Mouse (Mus musculus) gastrocnemius, postnatal 25 days (tissue): ENCODE data around the gene Sh3bp5. TPM values are rescaled to one million over a fixed set of nuclear protein-coding genes. Genes with fewer than 3 reads are reported as not detected.

Source experiments
- DNase-seq: peaks from one replicate; pipeline ENCODE4 v3.0.0; 2022
- total RNA-seq, 2 experiments: library from RNA; stranded (reverse); gene quantifications; 1 replicate in 1 of 2; 2 replicates in 1 of 2; pipeline ENCODE4 v1.2.3; 2021

Gene Sh3bp5
- total RNA-seq, 2 experiments from 2014 or later: 33.9 to 46.8 TPM

- peak; percentile 49 for DNase-seq
Measured at GRCm38 (mm10) chr14:31433851-31434360, 2.0 kb downstream of the Sh3bp5 start.

- no peak for DNase-seq
Measured at GRCm38 (mm10) chr14:31433126-31433525, 2.8 kb downstream of the Sh3bp5 start.

DNA sequence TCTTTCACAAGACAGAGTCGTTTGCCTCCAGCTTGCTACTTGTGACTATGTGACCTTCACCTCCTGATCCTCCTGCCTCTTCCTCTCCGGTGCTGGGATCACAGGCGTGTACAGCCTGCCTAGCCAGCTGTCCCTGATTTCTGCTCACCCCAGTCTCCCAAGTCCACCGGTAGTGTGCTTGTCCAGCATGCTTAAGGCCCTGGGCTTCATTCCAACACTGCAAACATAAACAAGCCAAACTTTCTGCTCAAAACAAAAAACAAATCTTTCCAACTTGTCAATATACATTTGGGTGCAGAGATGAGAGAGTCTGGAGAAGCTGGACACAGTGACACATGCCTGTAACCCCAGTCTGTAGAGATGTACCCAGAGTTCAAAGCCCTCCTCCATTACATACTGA, 3.5 kb downstream of the Sh3bp5 start:
- no peak for DNase-seq

GRCm38 (mm10) chr14:31431789-31432330, 4.0 kb downstream of the Sh3bp5 start:
- no peak for DNase-seq

DNA sequence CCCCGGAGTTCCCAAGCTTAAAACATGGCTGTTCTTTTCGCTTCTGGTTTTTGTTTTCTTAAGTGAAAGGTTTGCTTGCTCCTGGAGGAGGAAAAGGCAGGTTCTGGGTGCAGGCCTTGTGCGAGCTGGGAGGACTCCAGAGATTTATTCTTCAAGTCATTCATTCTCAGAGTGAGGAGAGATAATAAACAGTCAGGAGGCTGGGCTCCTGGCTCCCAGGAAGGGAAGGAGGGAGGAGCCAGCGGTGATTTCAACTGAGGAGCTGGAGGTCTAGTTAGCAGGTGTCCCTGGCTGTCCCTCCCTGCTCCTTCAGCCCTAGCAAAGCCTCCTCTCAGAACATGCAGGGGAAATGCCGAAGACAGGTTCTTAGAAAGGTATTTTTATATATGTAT, 6.9 kb downstream of the Sh3bp5 start:
- DNase-seq: no peak

DNA sequence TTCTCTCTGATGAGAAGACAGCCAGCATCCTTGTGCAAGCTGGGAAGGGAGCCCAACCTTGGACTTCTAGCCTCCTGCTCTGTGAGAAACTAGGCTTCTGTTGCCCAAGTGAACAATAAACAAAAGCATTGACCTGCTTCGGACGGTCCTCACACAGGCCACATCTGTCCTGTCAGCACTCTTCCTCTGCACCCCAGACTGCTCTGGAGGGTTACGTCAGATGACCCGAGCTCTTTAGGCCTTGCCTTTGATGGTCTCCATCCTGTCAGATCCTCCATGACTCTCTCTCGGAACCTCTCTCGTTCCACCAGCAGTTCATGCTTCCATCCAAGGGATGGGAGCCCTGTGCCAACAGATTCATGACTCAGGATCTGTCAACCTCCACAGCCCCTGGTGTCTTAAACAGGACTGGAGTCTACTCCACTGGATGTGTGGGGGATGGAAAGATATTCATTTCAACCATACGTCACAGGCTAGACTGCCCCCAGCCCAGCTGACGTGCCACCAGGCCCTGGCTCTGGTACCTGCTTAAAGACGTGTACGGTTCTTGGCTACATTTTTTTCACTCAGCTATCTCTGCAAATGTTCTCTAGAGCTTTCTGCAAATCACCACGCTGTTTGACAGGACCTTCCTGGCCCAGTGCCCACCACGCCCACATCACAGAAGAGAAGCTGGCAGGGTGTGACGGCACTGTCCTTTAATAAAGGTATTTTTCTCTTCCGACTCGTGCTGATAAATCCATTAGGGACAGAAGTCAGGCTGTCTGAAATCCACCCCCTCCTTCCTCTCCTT, 7.5 kb downstream of the Sh3bp5 start:
- DNase-seq: peak; percentile 63

DNA sequence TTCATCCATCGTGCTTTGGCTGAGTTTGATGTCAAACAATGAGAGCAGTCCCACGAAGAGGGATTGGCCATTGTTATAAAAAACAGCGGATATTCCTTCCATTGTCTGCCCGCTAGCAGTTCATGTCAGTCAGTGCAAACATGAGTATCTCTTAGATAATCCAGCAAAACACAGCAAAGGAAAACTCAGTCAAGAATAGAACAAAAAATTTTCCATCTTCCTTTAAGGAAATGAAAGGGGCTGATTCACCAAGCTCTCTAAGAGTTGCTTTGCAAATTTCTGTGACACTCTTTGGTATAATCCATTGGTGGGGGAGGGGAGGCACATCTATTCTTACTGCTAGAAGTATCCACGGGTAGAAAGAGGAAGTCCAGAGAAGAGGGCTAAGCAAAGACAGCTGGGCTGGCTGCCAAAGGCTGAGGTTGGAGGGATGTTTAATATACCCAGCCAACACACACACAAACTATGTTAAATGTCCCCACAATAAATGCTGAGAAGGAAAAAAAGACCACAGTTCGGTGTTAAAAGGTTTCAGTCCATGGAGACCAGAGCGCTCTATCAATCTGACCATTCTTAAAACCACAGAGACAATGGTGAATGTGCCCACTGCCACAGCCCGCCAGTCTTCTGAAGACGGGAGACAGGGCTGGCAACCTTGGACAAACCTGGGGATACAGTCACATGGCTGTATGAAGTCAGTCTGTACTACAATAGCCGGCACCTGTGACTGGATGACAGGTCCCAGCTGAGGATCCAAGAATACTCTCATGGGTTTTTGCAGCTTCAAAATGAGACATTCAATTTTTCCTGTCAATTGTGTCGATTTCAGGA, 12.7 kb downstream of the Sh3bp5 start:
- DNase-seq: no peak

- no peak for DNase-seq
Measured at GRCm38 (mm10) chr14:31422395-31422794, 13.5 kb downstream of the Sh3bp5 start.

DNA sequence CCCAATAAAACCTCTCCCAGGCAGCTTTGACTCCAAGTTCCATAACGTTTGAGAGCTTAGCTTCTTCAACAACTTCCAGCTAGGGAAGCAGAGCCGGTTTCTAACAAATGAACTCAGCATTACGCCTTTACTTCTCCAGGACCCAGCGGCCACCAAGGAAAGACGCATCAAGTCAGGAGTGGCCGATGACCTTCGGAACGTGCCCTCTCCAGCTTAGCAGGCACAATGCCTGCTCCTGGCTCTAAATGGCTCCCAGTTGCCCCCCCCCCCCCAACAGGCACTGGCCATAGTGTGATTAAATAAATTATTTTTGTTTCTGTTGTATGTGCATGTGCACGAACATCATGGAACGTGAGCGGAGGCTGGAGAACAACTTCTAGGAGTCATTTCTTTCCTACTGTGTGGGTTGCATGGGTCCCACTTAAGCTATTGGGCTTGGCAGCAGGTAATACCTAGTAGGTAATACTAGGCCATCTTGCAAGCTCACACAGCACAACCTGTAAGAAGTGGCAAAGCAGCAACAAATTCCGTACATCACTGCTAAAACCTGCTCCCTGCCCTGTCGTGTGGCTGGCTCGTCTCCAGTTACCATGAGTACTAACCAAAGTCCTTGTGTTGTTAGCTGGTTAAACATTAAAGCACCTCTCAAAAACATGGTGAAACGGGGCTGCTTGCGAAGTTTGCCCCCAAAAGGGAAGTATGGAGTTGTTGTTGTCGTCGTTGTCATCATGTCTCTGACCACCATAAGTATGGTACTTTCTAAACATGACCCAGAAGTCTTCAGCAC, 14.2 kb downstream of the Sh3bp5 start:
- no peak for DNase-seq

GRCm38 (mm10) chr14:31420985-31421384, 14.9 kb downstream of the Sh3bp5 start:
- DNase-seq: no peak

GRCm38 (mm10) chr14:31420562-31420961, 15.3 kb downstream of the Sh3bp5 start:
- DNase-seq: no peak

DNA sequence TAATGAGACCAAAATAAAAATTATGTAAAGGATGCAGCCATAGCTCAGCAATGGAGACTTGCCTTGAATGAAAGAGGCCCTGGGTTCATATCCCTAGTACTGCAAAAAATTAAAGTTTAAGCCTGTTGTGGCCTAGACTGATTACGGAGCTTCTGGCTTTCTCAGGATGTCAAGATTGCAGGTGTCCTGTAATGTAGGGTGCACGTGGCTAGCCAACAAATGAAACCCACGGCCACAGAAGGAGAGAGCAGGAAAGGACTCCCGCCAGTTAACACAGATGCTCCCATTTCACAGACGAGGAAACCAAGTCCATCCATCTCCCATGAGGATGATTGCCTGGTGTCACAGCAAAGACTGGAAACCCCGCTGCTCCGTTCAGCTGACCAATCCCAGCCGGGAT, 15.7 kb downstream of the Sh3bp5 start:
- DNase-seq: no peak

DNA sequence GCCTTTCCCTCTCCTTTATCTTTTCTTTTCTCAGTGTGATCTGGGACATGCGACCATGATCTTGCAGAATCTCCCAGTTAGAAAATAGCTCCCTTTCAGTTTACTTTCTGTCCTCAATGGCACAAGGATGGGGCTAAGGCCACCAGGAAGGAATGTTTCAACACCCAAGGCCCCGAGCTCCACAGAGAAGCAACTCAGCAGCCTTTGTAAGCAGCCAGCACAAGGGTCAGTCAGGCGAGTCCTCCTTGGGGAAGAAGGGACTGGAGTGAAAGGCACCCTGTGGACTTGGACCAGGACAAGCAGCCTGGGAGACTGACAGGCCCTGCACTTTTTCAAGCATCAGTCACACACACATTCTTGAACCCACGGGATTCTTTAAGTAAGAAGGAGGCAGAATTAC, 16.6 kb downstream of the Sh3bp5 start:
- no peak for DNase-seq

- DNase-seq: no peak
Measured at GRCm38 (mm10) chr14:31416835-31417549, 18.9 kb downstream of the Sh3bp5 start.

DNA sequence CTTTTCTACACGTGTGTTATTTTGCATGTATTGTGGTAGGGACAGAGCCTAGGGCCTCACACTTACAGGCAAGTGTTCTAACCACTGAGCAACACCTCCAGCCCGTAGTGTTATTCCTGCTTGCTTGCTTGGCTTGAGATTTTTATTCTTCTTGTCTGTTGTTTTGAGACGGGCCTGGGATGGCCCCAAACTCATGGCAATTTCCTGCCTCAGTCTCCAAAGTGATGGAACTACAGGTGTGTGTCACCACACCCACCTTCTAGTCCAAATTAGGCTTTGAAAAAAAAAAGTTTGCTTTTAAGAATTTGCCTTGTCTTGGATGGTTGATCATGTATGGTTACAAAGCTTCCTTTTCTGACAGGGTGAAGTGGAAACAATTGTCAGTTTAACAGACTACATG, 19.5 kb downstream of the Sh3bp5 start:
- DNase-seq: no peak

- peak; percentile 71 for DNase-seq
Measured at GRCm38 (mm10) chr14:31414967-31415376, 20.9 kb downstream of the Sh3bp5 start.

GRCm38 (mm10) chr14:31414235-31414966, 21.5 kb downstream of the Sh3bp5 start:
- DNase-seq: no peak

DNA sequence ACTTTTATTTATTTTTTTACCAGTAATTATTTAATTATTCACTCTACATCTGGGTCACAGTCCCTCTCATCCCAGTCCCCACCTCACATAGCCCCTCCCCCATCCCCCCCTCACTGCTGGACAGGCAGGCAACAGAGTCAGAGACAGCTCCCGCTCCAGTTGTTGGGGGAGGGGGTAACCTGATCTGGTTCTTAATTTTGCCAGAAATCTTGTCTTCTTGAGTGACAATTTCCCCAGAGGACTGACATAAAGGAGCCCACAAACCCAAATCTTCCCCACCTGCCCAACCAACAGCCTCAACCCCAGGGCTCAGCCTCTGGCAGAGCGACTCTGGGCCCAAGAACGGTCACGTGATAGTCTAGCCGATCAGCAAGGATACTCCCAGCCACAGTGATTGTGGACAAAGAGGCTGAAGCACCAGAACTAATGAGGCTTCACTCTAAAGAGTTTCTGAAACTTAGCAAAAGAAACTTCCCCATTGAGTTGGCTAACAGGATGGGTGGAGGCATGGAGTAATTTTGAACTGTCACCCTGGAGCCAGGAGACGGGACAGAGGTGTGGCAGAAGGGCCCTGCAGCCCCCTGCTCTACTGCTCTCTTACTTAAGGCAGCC, 22.3 kb downstream of the Sh3bp5 start:
- DNase-seq: no peak

- DNase-seq: peak; percentile 72
Measured at GRCm38 (mm10) chr14:31412651-31413056, 23.2 kb downstream of the Sh3bp5 start.

- no peak for DNase-seq
Measured at GRCm38 (mm10) chr14:31410737-31411136, 25.1 kb downstream of the Sh3bp5 start.
